Mouse (Mus musculus) cerebellum, postnatal 4 days (tissue): ENCODE measurements around the gene Gm28635.

Experiments
- DNase-seq, 2 experiments: peaks; one replicate each; pipeline ENCODE4 v3.0.0; 2022; ENCODE audit warnings: low spot score in 2 of 2, mixed read lengths in 1 of 2

The Gm28635 gene

DNA sequence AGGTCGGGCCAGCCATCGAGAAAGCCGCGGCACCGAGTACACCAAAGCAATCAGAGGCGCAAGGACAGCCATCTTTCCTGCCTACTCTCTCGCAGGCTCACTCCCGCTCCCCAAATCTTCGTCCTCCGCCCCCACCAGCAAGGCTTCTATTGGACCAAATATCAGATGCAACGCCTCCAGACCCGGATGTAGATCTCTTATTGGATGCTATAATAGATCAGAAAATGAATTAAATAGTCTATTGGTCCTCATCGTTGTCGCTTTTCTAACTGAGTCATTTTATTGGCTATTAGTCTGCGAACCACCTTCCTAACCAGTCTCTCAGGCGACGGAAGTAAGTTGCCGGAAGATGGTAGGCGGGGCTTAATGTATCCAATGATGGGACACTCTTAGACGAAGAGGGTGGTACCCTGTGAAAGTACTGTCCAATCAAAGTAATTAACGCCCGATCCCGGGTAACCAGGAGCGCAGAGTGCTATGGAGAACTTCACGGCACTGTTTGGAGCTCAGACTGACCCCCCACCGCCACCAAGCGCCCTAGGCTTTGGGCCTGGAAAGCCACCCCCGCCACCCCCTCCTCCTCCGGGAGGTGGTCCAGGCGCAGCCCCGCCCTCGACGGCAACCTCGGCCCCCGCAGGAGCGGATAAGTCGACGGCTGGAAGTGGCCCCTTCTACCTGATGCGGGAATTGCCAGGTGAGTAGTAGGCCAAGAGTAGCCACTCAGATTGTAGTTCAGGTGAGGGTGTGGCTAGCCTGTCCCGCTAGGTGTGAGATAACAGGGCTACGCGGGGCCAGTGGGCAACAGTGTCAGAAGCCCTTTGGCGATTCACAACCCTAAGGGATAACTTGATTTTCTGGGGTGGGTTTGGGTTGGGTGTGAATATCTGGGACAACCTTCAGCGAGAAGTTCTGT lies at the start of gene Gm28635, which contains the start of gene Med19:
TSS of gene Gm28635 (minus strand) at position 74 of the 913 bp plus-strand sequence.
TSS of gene Med19 (plus strand) at position 435 of the 913 bp plus-strand sequence.
- peak; percentile 59 to 83 for DNase-seq

DNA sequence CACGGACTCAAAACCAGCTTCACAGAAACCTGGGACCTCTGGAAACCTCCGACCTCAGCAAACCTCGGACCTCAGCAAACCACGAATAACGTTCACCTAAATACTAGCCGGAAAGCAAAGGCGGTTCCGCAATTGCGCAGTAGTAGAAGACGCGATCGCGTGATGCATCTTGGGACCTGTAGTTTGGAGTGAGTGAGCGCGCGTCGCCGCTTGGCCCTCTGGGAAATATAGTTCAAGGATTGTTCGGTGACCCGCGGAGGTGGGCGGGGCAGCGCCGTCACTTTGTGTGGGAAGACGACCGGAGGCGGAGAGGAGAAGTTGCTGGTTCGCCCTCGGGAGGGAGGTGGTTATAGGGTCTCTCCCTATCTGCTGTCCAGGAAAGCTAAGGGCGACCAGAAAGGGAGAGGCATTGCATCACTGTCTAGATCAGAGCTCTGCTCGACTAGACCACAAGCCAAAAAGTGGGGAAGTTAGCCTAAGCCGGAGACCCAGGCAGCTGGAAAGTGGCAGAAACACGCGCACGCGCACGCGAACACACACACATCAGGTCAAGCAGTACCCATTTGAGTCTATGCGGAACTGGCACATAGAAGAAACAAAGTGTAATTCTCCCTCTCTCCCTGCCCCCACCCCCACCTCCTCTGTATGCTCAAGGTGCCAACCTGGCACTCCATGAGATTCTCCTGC lies 49.5 kb upstream of the Gm28635 start, which contains the start of gene Clp1:
TSS of gene Clp1 (minus strand) at position 179 of the 687 bp plus-strand sequence.
- peak; percentile 80 to 93 for DNase-seq

GRCm38 (mm10) chr2:84726716-84727115 lies 48.9 kb upstream of the Gm28635 start:
- no peak for DNase-seq

DNA sequence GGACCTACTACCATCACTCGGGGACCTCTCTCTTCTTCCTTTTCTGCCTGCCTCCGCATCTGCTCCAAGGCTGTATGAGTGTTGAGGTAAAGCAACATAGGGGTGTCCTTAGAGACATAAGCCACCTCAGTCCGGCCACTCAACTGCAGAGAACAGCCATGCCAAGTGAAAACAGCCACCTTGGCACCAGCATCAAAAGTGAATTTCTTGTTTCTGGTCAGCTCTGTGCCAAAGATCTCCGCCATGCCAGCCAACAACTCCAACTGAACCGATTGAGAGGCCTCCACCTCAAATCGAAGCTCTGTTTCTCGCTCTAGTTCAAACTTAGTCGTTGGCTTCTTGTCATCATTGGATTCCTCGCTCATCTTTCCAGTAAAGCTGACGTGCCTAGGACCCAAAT lies 47.9 kb upstream of the Gm28635 start:
- no peak for DNase-seq

DNA sequence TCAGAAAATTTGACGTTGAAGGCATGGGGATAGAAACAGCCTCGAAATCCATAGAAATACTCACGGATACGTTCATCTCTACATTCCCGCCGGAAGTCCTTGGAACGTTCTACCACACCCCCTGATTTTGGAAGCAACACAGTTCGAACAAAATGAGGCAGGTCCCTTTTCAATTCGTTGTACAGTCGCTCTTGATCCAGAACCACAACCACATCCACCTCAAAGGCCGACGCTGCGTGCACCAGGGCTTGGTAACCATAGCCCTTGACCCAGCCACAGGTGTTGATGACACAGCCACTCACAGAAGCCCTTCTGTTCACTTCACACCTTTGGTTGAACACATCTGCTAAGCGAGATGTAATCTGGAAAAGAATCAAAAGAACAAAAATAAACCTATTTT lies 46.0 kb upstream of the Gm28635 start:
- no peak for DNase-seq

DNA sequence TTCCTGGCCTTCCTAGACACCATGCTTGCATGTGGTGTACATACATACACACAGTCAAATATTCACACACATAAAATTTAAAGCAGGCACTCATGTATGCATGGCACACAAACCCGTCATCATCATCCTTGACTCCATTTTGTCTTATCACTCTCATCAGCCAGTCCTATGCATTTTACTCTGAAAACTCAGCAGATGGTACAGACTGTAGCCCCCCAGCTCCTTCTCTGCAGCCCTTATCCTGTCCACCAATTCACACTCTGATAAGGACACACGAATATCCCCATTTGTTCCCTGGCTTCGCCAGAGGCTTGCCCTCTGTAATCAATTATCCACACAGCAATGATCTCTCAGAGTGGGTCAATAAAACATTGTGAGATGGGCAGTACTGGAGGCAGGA lies 43.3 kb upstream of the Gm28635 start:
- no peak for DNase-seq

GRCm38 (mm10) chr2:84720718-84721117 lies 42.9 kb upstream of the Gm28635 start:
- DNase-seq, result no peak

DNA sequence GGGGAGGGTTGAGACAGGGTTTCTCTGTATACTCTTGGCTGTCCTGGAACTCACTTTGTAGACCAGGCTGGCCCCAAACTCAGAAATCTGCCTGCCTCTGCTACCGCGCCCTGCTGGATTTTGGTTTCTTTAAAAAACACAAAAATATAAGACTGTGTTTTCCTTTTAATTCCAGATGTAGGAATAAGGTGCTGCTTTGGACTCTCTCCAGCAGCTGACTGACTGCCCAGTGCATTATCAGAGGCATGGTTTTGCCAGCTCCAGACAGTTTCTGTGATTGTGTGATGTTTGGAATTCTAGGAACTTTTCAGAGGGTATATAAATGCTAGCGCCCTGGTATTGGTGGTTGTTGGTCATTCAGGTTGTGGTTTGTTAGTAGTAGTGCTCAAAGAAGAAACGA lies 39.5 kb upstream of the Gm28635 start:
- DNase-seq, result no peak

DNA sequence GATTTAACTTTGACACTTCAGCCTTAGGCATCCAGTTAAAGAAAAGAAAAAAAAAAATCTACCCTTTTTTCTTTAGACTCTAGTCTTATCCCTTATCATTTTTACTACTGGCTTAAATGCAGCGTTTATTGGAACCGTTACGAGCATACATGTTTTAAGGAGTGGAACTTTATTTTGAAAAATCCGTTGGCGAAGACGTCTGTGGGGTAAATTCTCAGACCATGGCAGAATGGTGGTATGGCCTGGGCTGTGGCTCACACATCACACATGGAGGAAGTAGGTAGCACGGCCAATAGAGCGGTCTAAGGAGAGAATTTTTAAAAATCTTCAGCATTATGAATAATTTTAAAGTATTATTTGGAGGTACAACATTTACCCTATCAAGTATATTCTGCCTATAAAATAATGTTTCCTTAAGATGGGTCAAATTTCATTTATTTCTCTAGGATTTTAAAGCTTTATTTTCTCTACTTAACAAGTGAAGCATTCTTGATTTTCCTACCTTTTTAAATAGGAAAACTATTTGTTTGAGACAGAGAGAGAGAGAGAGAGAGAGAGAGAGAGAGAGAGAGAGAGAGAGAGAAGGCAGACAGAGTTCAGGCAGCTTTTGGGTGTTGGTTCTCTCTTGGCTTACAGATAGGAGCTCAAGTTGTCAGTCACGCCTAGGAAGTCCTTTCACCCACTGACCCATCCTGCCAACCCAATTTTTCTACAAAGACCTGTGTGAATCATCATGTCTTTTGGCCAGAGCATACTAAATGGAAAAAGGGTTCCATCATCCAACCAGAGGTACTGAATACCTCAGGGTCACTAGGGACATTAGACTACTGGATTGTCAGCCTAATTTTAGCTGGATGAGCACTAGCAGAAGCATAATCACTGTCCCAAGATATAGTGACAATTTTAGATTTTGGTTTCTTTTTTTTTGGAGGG lies 38.8 kb upstream of the Gm28635 start:
- DNase-seq, result no peak

DNA sequence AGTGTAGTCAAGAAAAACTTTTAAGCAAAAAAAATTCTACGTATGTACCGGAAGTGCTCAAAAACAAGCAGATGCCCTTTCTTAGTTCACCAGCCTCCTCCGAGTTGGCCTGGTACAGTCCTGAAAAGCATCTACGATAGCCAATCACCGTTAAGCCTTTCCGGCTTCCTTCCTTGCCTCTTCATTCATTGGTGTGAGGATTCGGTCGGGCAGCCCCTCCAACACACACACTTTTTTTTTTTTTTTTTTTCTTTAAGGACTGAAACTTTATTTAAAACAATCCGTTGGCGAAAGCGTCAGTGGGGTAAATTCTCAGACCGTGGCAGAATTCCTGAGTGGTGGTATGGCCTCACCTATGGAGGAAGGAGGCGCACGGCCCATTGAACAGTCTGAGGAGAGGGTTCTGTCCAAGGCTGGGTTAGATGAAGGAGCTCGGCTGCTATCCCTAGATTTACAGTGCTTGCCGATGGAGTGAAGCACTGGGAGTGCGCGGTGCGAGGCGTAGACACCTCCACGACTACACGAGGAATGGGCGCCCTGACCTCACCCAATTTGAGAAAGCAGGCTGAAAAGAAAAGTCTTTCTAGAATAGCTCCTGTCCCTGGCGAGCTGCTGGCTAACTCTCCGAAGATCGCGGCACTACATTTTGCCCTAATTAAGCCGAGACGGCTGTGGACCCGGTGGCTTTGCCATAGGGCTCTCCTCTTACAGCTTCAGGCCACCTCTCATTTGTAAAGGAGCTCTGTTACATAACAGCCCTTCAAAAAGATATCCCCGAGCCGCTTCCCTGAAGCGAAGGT lies 37.9 kb upstream of the Gm28635 start:
- DNase-seq, result peak in 1 of 2 experiments; percentile 48

- DNase-seq, result peak; percentile 97 to 99
Measured at GRCm38 (mm10) chr2:84714811-84715561, 37.1 kb upstream of the Gm28635 start, which contains the start of gene Zdhhc5. TSS of gene Zdhhc5 (minus strand) at chr2:84715180.

DNA sequence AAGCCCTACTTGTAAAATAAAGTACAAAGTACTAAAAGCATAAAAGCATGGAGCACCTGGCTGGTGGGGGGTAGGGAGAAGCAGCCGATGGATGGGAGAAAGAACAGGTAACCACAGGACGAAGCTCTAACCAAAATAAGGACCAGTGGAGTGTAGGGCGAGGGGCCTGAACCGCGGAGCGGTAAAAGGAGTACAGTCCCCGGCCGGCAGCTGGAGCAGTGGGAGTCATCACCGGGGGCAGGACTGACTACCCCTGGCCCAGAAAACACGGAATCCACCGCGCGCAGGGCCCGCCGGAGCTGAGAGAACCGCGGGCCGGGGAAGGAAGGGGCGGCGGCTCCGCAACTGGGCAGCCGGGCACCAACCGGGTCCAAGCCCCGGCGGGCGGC lies 36.6 kb upstream of the Gm28635 start:
- no peak for DNase-seq

- no peak for DNase-seq
Measured at GRCm38 (mm10) chr2:84711898-84712297, 34.1 kb upstream of the Gm28635 start.

- DNase-seq, result no peak
Measured at GRCm38 (mm10) chr2:84707523-84707922, 29.7 kb upstream of the Gm28635 start.

DNA sequence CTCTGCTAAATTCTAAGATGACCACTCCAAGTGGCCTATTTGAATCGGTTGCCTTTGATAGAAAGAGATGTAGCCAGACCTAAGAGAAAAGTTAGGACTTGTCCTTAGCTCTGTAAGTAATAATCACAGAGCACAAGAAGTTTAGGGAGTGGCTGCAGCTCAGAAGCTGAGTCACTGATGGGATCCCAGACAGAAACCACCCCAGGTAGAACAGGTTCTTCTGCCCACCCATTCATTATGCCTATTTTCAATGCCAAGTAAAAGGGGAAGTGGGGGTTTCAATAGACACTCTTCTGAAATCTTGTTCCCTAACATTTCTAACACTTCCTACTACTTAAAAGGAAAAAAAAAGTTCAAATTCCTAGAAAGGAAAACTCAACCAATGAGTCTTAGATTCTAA lies 27.5 kb upstream of the Gm28635 start:
- no peak for DNase-seq

GRCm38 (mm10) chr2:84704329-84704728 lies 26.5 kb upstream of the Gm28635 start:
- DNase-seq, result no peak

DNA sequence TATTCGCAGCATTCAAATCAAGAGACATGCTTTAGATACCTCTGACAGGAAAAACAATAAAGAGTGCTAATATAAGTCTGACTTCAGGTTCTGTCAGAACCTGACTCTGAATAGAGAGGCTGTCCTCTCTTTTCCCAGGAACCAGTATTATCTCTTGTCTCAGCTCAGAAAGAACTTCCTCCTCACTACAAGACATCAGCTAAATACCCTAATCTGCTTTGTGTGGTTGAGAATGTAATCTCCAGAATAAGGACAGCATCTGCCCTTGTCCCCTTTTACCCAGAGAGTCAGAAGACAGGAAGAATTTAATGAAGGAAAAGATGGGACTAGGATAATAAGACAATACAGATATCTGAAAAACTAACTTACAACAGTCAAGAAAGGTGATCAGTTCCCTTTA lies 25.7 kb upstream of the Gm28635 start:
- no peak for DNase-seq

GRCm38 (mm10) chr2:84695007-84695695 lies 17.3 kb upstream of the Gm28635 start:
- no peak for DNase-seq

GRCm38 (mm10) chr2:84690050-84690449 lies 12.2 kb upstream of the Gm28635 start:
- no peak for DNase-seq
